Mouse (Mus musculus) lung, postnatal 4 days (tissue): ENCODE measurements around the gene 4931428L18Rik.
"Not testable (repeated sequence)": the region's sequence is repeated elsewhere in the genome, so short reads cannot be mapped to it uniquely, and the experiment has no call there.

ENCODE experiments used
- DNase-seq, 2 experiments: peaks; one replicate each; pipeline ENCODE4 v3.0.0; 2021

The 4931428L18Rik gene

GRCm38 (mm10) chr1:31051370-31051921 is 171.0 kb downstream of the 4931428L18Rik start:
- no peak for DNase-seq

GRCm38 (mm10) chr1:31049954-31050652 is 172.4 kb downstream of the 4931428L18Rik start:
- DNase-seq = peak; percentile 47 to 48

- no peak for DNase-seq
Measured at GRCm38 (mm10) chr1:31043208-31043607, 179.3 kb downstream of the 4931428L18Rik start.

- DNase-seq = no peak
Measured at GRCm38 (mm10) chr1:31042793-31043192, 179.7 kb downstream of the 4931428L18Rik start.

- DNase-seq = peak; percentile 16 to 57
Measured at GRCm38 (mm10) chr1:31033851-31034534, 188.5 kb downstream of the 4931428L18Rik start.

- no peak for DNase-seq
Measured at GRCm38 (mm10) chr1:31032351-31032750, 190.1 kb downstream of the 4931428L18Rik start.

GRCm38 (mm10) chr1:31023173-31023572 is 199.3 kb downstream of the 4931428L18Rik start:
- DNase-seq = no peak

- no peak for DNase-seq
Measured at GRCm38 (mm10) chr1:31019283-31019682, 203.2 kb downstream of the 4931428L18Rik start.

- no peak for DNase-seq
Measured at GRCm38 (mm10) chr1:31017377-31017776, 205.1 kb downstream of the 4931428L18Rik start.

GRCm38 (mm10) chr1:31016068-31016467 is 206.4 kb downstream of the 4931428L18Rik start:
- no peak for DNase-seq

GRCm38 (mm10) chr1:31015261-31015660 is 207.2 kb downstream of the 4931428L18Rik start:
- DNase-seq = no peak

- DNase-seq = not testable (repeated sequence)
Measured at GRCm38 (mm10) chr1:30977868-30978267, 244.6 kb downstream of the 4931428L18Rik start, which contains the start of gene AC153137.1. AC153137.1 (minus strand) TSS chr1:30977968.

- DNase-seq = not testable (repeated sequence)
Measured at GRCm38 (mm10) chr1:30977239-30977638, 245.2 kb downstream of the 4931428L18Rik start.

GRCm38 (mm10) chr1:30951795-30952194 is 270.7 kb downstream of the 4931428L18Rik start:
- no peak for DNase-seq

- DNase-seq = no peak
Measured at GRCm38 (mm10) chr1:30950456-30950835, 272.0 kb downstream of the 4931428L18Rik start.

- peak; percentile 97 to 99 for DNase-seq
Measured at GRCm38 (mm10) chr1:30949710-30950455, 272.6 kb downstream of the 4931428L18Rik start.

GRCm38 (mm10) chr1:30948950-30949639 is 273.4 kb downstream of the 4931428L18Rik start:
- DNase-seq = peak; percentile 74

GRCm38 (mm10) chr1:30948361-30948949 is 274.0 kb downstream of the 4931428L18Rik start:
- peak in 1 of 2 experiments; percentile 41 for DNase-seq
